Mouse (Mus musculus) left cerebral cortex, adult 11 months (tissue): ENCODE results near the gene Tnfrsf18.

Experiments used
- DNase-seq: peaks from one replicate; pipeline ENCODE4 v3.0.0; 2022; ENCODE audit warnings: low spot score

Tnfrsf18 gene

DNA sequence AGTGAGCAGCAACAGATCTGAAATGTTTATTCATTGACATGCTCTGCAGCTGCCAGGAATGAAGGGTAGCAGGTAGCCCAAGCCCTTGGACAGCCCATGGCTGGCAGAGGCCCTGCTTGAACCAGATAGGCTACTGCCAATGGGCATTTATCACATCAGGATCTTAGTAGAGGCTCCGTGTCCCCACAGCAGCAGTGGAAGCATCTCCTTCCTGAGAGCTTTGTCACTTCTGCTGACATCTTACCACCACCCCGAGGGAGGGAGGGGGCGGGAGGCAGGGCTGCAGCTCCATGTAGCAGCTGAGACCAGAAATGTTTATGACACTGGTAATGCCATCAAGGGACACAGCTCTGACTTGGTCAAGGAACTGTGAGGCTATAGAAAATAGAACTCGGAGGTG is 6.9 kb downstream of the Tnfrsf18 start:
- DNase-seq, result no peak

DNA sequence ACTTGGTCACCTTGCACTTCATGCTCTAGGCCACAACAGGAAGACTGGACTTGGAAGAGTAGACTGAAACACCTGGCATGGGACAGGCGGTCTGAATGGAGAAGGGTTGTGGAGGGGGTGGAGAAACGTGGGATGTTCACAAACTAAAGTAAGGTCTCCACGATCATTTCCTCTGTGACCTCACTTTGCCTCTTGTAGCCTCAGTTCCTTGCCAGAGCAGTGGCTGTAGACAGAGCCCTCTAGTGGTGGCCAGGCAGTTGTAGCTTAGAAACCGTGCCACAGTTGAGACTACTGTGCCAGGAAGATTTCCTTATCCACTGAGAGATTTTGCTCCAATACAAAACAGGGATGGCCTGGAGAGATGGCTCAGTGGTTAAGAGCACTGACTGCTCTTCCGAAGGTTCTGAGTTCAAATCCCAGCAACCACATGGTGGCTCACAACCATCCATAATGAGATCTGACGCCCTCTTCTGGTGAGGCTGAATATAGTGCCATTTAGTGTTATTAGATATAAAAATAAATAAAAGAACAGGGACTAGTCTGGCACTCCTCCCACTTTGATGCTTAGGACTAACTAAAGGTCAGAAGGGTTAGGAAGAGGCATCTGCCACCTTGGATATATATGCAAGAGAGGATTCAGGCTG is 7.6 kb downstream of the Tnfrsf18 start:
- no peak for DNase-seq

DNA sequence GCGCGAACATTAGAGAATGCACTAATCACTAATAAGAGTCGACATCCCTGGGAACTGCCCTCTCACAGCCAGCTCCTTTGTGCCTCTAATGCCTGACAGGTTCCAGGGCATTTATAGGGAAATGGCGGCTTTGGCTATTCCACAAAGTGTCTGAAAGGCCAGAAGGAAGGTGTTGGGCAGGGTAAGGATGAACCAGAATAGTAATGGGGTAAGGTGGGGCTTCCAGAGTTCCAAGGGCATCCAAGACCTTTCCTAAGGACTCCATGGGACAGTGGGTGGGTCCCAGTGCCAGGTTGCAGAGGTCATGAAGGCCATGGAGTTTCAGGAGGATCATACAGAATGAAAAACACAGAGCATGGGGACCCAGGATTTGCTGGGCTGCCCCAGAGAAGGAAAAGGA is 8.3 kb downstream of the Tnfrsf18 start:
- DNase-seq, result no peak

DNA sequence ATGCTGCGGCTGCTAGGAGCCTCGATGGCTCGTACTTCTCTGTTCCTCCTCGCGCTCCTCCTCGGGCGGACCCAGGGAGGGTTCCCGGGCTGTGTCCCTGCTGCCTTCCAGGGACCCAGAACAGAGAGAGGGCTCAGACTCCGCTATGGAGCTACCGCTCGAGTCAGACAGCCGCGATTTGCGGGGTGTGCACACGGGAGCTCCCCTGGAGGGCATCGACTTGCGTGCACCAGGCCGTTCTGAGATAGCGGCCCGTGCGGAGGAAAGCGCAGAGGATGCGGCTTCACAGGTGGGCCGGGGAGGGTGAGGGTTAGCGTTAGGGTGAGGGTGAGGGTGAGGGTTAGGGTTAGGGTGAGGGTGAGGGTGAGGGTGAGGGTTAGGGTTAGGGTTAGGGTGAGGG is 8.9 kb downstream of the Tnfrsf18 start:
- no peak for DNase-seq

DNA sequence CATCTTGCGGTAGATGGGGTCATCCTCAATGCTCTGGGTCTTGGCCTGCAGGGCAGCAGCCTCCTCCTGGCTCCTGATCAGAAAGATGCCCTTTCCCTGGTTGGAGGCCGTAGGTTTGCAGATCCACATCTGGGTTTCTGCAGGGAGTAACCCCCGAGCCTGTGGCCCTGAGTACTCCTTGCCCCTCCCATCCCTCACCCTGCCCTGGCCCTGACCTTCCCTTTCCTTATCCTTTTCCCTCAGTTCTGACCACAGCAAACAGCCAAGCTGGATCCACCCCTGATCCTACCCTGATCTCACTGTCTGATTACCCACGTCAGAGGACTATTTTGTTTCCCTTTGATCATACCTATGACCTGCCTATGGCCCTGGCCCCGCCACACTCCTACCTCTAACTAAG is 18.8 kb downstream of the Tnfrsf18 start:
- no peak for DNase-seq

DNA sequence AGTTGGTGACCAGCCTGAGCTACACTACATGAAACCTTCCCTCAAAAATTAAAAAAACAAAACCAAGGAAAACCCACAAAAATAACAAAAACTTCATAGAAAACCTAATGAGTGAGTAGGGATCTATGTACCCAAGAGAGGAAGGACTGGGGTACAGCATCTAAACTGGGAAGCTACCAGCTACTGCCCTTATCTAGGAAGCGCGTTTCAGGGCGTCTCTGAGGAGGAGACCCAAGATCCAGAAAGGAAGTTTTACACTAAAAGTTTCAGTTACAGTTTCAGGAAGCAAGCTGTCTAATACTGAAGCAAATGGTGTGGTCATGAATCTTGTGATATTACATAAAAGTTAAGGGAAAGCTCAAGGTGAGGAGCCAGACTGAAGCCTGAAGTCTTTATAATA is 23.8 kb downstream of the Tnfrsf18 start:
- no peak for DNase-seq

DNA sequence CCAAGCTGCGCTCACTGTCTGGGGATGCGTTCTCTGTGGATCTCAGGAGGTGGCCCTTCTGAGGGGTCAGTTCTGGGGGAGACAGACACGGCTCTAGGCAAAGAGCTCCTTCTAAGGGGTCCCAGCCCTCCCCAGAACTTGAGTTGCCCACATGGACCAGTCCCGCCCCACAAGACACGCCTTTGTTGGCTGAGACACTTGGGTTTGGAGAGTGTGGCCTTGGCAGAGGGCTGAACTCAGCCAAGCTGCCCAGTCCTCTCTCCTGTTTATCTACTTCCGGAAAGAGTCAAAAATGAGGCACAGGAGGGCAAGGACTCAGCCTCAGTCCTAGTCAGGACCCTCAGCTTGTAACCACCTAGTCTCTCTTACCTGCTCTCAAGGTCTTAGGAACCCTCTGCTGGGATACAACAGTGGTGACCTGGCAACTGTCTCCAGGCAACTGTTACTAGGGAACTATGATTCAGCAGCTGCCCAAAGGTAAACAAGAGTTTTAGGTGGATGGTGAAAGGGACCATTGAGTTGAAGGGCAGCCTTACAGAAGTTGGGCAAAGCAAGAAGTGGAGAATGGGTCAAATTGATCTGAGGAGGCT is 24.5 kb downstream of the Tnfrsf18 start:
- no peak for DNase-seq

DNA sequence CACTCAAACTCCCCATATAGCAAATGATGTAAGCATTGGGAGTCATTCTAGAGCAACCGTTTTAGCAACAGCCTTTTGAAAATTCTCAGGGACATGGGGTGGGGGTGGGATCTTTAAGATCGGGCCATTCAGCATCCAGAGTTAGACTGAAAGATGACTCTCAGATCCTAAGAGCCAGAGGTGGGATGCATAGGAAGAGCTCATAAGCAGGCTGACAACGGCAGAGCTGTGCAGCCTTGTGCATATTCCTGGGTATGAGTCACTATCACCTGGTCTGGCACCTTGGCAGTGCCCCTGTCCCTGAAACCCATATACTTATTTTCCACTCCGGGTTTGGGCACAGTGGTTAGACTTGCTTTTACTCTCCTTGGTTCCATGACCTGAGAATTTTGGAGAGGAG is 27.1 kb downstream of the Tnfrsf18 start:
- DNase-seq, result no peak

DNA sequence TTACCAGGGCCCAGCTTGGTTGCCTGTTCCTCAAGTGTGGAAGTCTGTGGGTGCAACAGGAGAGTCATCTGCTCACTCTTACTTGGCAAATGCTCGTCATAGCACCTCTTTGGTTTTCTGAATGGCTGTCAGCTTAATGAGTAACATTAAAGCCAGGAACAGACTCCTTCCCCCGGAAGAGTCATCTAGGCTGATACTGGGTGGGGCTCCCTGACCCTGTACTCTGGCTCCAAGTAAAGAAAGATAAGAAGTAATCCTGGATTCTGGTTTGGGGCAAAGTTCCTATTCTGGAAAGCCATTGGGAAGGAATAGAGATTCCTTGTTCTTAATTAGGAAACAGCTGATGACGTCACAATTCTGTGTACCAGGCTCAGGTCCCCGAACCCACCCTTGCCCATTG is 28.2 kb downstream of the Tnfrsf18 start:
- no peak for DNase-seq

DNA sequence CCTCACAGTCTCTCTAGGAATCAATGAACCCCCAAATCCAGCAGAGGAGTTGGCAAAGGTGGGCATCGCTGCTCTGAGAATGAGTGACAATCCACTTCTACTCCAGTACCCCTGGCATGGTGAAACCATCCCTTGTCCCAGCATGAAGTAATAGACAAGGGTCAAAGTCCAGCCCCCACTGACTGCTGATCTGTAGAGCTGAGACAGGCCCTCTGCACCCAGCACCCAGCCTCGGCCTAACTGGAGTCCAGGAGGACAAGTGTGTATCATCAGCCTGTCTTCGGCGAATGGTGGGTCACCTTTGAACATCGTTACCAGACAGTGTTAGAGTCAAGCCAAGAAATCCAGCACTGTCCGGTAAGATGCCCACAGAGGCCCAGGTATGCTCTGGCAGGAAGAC is 28.6 kb downstream of the Tnfrsf18 start:
- DNase-seq, result no peak

DNA sequence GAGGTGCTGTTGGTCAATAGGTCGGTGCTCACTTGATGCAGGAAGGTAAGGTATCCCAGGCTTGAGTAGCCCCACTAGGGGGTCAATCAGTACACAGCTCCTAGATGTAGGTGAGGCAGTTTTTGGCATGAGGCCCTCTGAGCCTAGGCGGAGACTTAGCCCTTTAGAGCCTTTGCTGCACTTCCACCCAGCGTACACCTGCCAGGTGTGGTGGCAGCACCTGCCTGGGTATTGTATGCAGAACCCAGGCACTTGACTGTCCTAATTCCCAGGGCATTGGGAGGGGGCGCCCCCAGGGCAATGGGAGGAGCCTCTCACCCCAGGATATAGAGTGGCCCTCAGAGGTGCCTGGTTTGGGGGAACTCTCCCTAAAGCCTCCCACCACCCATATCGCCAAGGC is 29.2 kb downstream of the Tnfrsf18 start:
- no peak for DNase-seq

DNA sequence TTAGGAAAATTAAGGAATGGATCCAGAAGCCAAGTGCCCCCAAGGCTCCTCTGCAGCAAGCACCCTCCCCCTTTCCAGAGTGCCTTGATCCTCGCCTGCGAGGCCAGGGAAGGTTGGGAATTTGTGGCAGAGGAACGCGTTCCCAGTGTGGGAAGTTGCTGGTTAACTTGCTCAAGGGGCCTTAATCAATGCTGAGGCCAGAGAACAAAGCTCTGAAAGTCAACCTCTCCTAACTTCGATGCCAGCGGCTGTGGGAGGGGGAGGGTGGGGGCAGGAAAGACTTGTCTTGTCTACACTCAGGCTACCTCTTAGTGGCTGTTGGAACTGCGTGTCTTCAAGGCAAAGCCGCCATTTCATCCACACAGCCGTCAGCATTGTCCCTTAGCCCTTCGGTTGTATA is 31.7 kb downstream of the Tnfrsf18 start:
- DNase-seq, result no peak

DNA sequence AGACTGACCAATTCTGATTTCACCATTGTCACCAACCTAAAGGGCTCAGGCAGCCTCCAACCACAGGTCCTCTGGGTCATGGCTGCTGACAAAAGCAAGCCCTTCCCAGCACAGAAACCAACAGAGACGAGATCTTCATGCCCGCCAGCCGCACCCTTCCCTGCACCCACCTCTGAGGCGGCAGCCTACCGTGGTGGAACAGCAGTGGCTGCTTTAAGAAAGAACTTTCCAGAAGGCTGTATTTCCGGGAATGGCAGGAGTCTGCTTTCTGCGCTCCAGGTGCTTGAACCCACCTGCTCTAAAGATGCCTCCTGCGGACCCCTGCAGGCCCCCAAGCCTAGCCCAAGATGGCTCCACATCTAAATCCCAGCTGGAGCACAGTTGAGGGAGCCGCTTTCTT is 32.9 kb downstream of the Tnfrsf18 start:
- DNase-seq, result no peak

DNA sequence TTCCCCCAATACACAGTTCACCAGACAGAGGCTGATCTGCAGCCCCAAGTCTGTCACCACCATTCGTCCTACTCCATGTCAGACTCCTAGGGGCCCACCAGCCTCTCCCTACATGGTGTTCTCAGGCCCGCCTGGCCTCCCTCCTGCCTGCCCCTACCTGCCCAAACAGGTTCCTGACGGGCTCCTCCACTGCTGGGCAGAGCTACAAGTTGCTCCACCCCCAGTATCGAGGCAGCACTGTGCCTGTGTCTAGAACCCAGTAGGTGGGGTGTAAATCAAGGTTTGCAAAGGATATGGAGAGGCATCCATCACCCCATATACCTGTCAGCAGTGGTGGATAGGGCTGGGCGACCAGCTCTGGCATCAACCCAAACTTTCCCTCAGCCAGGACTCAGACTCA is 33.3 kb downstream of the Tnfrsf18 start, which contains the start of gene Ttll10:
Gene Ttll10, minus strand, starts transcription at position 154 of the 400 bp plus-strand sequence.
- DNase-seq, result no peak

DNA sequence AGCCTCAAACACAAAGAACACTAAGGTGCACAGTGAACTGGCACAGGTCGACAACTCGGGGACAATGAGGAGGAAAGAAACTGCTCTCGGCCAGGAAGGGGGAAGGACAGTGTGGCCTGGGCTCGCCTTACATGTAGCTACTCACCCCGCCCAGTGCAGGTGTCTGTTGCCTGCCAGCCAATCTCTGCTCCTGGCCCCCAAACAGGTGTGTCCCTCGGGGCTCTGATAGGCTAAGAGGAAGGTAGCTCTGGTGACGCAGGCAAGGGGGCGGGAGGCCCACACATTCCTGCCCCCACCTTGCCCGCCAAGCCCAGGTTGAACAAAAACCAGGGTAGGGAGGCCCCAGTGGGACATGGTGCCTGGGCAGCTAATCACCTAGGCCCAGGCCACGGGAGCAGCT is 33.7 kb downstream of the Tnfrsf18 start:
- no peak for DNase-seq

DNA sequence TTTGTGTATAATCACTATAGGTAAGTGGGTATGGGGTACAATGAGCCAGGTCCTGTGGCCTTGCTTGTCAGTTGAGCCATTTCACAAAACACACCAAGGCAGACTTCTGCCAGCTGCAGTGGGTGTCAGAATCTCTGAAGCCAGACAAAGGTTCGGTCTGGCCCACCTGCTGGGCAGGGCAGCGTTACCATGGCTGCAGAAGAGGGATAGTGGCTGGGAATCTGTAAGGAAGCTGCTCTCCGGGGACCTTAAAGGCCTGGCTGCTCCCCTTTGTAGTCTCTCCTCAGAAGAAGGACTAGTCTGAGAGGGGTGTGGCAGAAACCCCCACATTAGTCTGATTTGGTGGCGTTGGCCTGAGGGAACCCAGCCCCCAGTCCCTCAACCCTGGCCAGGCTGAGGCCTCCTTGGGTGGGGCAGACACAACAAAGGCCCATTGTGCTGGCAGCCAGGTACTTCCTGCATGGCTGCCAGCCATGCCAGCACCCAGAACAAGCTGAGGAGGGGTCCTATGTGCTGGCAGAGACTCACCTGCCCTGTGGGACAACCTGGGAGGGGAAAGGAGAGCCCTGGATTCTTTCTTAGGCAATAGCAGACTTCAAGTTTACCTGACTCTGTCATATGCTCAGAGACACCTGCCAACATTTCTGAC is 38.0 kb downstream of the Tnfrsf18 start:
- no peak for DNase-seq

DNA sequence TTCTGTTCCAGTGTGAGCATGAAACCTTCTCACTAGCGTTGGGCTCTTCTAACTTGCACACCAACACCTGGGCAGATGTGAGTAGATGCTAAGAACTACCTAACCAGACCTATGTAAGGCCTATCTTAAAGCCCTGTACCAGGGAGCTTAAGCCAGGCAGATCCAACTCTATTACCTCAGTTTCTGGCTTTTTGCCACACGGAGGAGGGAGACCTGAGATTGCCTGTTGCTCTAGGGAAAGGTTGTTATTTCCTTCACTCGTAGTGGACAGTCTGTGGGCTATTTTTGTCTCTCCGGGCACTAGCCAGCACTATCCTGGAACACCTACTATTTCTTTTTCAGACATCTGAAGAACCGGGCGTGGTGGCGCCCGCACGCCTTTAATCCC is 38.5 kb downstream of the Tnfrsf18 start:
- no peak for DNase-seq

DNA sequence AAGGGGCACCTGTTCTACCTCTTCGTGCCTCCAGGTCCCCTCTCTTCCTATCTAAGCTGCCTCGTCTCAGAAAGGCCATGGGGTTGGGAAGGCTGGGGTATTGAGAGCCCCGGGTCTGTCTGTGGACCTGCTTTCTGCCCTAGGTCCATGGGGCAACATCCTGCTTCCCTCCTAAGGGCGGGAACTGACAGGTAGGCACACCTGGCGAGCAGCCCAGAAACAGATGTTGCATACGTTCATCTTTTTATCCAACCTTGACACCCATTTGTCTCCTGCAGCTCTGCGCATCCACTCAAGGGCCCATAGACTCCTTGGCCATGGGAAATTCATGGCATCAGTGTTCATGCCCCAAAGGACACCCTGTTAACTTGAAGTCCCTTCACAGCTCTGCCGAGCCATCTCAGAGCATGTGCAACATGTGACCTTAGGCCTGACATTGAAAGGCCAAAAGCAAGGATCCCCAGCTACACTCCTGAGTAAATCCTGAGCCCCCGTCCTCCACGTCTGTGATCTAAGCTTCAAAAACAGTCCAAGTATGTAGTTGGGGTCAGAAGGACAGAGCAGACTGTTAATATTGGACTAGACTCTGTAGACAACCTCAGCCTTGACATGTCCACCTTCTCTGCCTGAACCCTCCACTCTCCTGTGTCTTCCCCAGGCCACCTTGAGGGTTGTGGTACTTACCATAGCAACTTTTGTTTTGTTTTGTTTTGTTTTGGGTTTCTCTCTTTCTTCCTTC is 39.4 kb downstream of the Tnfrsf18 start:
- DNase-seq, result no peak

DNA sequence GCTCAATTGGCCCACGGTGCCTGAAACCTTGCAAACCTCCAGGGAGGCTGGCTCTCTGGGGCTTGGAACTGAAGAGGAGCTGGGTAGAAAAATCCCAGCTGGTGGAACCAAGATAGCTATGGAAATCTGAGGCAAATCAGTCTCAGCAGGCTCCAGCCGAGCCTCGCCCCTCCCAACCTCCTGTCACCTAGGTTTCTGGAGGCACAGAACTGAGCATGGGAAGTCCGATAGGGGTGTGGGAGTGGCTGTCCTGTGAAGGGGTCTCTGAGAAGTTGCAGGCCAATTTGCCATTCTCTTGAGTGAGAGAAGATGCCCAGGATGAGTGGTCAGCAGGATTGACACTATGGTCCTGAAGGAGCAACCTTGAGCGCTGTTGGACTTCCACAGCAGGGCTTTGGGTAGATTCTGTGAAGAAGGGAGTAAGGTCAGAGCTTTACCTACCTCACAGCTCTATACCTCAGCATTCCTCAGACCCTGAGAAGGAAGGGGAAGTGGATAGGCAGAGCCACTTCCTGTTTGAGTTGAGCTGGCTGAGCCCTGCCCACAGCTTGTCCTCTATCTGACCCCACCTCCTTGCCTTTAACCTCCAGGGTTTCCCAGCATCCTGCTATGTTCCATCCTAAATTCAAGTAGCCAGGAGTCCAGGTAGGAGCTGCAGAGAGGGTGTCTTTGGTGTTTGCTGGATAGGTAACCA is 41.4 kb downstream of the Tnfrsf18 start:
- no peak for DNase-seq

DNA sequence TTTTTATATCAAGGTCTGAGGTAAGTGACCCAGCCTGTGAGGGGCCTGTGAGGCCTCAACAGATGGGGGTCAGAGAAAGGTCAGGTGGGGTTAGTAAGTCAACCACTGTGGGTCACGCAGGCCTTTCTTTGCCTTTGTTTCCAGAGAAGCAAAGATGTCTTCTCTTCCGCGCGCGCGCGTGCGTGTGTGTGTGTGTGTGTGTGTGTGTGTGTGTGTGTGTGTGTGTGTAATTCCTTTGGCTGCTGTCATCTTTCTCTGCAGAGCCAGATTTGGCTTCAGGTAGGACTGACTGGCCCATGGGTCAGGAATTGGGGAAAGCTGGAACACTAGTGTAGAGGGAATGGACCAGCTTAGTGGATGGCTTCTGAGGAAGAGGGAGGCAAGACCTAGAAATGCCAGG is 43.7 kb downstream of the Tnfrsf18 start:
- DNase-seq, result no peak

DNA sequence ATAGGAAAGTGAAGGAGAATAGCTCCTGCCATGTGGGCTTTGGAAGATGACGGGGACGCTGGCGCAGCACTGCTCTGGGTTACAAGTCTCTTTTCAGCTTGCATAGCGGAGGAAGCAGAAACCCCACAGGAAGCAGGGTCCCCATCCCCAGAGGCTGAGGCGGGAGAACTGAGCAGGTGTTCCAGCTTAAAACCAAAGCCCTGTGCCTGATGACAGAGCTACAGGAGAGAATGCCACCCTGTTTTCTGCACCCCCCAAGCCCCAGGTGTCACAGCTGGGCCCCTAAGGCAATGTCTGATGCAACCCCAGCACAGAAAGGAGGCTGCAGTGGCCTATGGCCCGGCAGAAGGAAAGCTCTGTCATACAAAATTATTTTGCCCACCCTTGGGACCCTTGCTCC is 44.3 kb downstream of the Tnfrsf18 start:
- no peak for DNase-seq

DNA sequence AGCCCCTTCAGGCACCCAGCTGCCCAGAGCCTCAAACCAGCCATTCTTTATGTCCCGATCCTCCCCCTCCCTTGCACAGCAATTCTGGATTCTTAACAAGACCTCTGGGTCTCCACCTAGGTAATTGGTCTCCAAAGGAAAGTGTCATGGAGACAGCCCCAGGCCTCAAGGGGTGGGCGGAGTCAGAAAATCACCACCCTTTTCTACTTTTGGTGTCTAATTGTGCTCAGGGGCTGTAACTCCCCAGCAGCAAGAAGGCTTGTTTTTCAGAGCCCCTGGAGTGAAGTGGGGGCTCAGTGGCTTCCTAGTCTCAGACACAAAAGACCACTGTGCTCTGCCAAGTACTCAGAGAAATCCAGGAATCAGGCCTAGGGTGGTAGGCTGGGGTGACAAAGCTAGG is 44.8 kb downstream of the Tnfrsf18 start:
- no peak for DNase-seq
